Mouse (Mus musculus): ENCODE data around the gene Sphk1.

Sphk1 gene

GRCm38 (mm10) chr11:116581376-116581814, 50.7 kb downstream of the Sphk1 start, which contains the start of gene Ube2o:
Ube2o (minus strand) TSS chr11:116581447.
- peak; percentile 93 for DNase-seq

- no peak for DNase-seq
These were observed 55.0 kb downstream of the Sphk1 start for GRCm38 (mm10) chr11:116585682-116586081.
